Mouse (Mus musculus) c-Kit-negative CD71-positive TER-119-positive erythroid progenitor cells, embryonic 14.5 days (primary cell): ENCODE results near the gene Ryr2.

Experiments used
- DNase-seq: peaks from one replicate; pipeline ENCODE4 v3.0.0-alpha.2; 2013; ENCODE audit warnings: low read depth, low spot score

The Ryr2 gene

GRCm38 (mm10) chr13:12094569-12094968, 12.2 kb downstream of the Ryr2 start:
- DNase-seq = no peak

GRCm38 (mm10) chr13:12093146-12093545, 13.6 kb downstream of the Ryr2 start:
- DNase-seq = no peak

DNA sequence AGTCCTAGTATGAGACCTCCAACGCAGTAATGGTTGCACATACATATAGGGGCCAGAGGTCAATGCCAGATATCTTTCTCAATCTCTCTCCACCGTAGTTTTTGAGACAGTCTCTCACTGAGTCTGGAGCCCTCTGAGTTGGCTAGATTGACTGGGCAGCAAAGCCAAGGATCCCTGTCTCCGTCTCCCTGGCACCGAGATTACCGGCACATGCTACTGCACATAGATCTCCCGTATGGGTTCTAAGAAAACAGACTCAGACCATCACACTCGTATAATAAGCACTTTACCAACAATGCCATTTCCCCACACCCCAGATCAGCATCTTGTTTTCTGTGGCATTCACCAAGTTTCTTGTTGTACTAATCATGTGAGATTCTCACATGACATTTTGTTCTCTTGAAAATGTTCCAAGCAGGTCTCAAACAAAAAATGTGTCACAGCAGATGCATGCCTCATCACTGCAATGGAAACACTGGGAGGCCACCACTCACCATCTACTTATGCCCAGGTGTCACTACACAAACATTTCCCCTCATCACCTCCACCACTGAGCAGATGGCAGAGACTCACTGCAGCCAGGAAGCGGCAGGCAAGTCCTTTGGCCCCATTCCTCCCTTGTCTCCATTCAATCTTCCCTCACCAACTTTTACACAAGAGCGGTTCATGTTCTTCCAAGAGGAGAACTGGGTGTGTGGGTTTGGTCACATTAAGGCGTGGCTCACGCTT, 14.2 kb downstream of the Ryr2 start:
- no peak for DNase-seq

- no peak for DNase-seq
These were observed 22.7 kb downstream of the Ryr2 start for GRCm38 (mm10) chr13:12084112-12084475.

DNA sequence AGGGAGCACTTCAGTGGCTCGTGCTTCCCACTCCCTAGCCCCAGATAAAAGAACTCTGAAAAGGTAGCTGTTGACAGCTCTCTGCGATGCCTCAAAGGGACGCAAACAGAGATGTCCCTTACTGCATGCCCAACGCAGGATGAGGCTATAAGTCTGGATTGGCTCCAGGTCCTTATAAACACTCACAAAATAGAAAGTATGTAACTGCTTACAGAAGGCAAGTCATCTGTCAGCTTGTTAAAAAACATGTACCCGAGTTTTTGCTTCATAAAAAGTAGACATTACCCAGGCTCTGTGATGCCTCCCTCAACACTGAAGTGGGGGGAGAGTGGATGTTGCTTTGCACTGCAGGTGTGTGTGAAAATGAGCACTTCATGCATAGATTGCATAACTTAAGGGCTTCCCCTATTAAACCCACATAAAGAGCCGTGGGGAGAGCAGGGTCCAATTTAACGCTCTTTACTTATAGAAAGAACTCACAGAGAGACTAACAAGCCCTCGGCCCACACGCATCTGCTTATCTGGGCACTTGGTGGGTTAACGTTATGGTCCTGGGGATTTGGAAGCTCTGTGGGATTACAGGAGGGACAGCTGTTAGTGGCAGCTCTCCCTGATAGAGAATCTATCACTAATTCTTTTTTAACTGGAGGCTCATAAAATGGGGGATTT, 23.2 kb downstream of the Ryr2 start:
- DNase-seq = no peak

- DNase-seq = no peak
These were observed 26.2 kb downstream of the Ryr2 start for GRCm38 (mm10) chr13:12080590-12080989.

DNA sequence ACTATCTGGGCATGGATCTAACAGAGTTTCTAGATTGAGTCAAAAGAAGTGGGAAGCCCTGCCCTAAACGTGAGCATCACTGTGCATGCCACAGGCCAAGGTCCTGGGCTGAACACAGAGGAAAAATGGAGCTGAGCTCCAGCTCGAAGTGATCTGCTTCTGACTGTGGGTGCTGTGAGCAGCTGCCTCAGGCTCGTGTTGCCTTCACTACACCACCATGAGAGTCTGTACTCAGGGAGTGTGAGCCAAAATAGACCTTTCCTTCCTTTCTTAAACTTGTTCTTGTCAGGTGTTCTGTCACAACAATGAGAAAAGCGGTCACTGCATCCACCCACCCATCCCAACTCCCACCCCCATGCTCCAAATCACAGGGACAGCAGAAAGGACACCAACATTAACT, 27.2 kb downstream of the Ryr2 start:
- no peak for DNase-seq

- DNase-seq = no peak
These were observed 31.8 kb downstream of the Ryr2 start for GRCm38 (mm10) chr13:12074897-12075296.

GRCm38 (mm10) chr13:12072571-12072970, 34.2 kb downstream of the Ryr2 start:
- no peak for DNase-seq

GRCm38 (mm10) chr13:12072112-12072511, 34.6 kb downstream of the Ryr2 start:
- DNase-seq = no peak

DNA sequence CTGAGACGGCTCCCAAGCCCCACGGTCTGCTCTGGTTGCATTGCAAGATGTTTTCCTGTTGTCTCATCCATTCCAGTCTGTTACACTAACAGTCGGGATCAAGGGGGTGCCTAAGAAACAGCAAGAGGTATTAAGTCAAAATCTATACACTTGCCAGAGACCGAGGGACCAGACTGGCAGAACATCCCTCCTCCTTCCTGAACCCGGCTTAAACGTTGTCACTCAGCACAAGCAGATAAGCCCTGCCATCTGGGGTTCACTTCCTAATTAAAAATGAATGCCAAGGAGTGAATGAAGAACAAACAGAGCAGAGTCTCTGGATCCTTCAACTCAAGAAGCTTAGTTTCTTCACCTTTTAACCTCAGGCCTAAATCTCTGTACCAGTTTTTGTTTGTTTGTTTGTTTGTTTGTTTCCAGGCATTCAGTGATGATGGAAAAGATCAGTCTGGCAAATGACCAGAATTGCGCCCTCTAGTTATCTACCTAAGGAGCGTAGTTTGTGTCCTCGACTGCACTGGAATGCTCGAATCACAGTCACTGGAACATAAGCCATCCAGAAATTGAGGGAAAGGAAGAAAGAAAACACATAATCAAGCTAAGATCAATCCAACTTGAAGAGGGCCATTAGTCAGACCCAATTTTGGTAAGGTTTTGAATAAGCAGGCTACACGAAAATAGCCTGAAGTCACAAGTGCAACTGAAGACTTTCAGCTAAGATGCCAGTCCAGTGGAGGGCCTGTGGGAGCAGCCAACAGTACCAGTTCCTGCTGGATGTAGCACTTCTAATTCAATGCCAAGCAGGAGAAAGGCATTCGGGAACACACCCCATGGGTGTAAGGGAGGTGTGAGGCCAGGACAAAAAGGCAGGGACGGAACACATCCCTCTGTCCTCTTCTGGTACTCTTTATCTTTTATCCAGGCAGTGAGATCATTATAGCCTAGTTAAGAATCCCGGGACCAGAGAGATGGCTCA, 36.3 kb downstream of the Ryr2 start:
- no peak for DNase-seq

GRCm38 (mm10) chr13:12064576-12064975, 42.2 kb downstream of the Ryr2 start:
- no peak for DNase-seq

GRCm38 (mm10) chr13:12063561-12063960, 43.2 kb downstream of the Ryr2 start:
- no peak for DNase-seq

GRCm38 (mm10) chr13:12057357-12057771, 49.4 kb downstream of the Ryr2 start:
- no peak for DNase-seq

DNA sequence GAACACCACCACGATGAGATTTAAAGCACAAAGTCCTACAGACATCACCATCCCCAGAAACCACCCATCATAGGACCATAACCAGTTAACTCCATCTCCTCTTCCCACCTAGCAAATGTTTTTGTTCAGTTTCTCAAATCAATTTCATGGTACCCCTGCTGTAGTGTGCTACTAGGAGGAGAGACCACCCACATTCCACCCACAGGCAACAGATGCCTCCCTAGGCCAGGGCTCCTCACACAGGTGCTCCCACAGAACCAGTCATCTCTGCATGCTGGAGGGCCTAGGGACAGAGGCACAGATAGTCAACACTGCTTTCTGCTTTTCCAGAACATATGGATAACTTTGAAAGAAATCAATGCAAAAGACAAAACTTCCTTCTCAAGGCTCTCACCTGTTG, 50.8 kb downstream of the Ryr2 start:
- no peak for DNase-seq

DNA sequence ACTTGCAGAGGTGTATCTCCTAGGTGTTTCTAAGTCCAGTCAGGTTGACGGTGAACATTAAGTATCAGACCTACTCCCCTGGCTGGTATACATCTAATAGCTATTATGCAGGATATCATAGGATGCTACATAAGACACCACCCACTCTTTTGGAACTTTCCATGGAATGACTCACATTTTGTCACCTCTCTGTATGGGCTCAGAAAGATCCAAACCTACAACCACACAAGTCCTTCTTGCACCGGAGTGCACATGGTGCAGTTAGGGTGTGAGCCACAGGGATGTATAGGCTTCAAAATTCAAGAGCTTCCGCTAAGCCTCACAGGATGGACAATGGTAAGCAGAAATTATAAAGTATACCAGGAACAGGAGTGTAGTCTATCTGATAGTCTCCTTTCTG, 52.8 kb downstream of the Ryr2 start:
- DNase-seq = no peak

GRCm38 (mm10) chr13:12050809-12051208, 55.9 kb downstream of the Ryr2 start:
- DNase-seq = no peak

- DNase-seq = no peak
These were observed 59.7 kb downstream of the Ryr2 start for GRCm38 (mm10) chr13:12047059-12047458.

DNA sequence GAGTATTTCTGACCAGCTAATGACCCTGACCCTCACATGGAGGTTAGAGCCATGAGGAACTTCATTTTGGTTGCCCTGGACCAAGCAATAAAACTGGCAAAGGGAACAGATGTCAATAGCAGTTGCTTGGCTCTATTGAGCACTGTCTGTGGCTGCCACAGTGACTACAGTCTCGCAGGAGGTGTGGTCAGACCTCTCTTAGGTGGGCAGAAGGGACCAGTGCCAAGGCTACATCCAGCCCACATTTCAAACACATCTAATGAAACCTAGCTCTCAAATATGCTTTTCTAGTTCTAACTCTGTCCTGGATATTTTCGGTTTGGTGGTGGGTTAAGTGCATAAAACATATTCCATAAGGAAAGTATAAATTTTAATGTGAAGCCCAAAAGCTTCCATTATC, 62.0 kb downstream of the Ryr2 start:
- no peak for DNase-seq

- DNase-seq = no peak
These were observed 63.8 kb downstream of the Ryr2 start for GRCm38 (mm10) chr13:12042891-12043491.

DNA sequence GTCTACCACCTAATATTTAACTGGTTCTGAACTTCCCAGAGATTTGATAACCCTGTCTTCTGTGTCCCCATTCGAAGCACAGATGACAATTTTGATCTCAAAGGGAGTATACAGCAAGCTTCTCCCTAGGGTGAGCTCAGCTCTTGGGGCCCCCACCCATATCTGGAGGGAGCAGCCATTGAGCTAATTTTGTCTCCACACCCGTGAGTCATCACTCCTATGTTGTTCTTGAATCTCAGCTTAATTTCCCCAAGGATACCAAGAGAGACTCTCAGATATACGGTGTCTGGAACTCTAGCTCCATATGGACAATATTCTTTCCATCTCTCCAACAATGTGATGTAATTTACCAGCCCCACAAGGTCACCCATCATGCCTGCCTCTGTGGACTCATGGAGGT, 66.8 kb downstream of the Ryr2 start:
- no peak for DNase-seq

DNA sequence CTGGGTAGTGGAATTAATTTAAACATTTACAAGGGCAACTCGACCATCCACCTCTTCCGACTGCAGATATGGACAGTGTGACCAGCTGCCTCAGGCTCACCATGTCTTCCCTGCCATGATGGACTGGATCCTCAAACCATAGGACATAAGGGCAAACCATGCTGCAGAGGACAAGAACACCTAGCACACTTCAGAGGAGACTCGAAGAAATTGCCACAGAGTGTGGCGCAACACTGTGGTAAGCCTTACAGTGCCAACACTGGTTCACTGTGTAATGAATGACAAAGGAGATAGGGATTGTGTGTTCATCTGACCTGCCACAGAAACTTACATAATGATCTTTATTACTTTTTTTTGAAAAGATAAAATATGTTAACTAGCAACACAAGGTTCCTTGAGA, 68.1 kb downstream of the Ryr2 start:
- no peak for DNase-seq
